Mouse (Mus musculus) CH12.LX (cell line): ENCODE measurements around the gene B4gat1. TPM values are rescaled to one million over a fixed set of nuclear protein-coding genes. Genes with fewer than 3 reads are reported as not detected.

Experiments used
- DNase-seq: peaks from one replicate; pipeline ENCODE4 v3.0.0-alpha.2; 2013; ENCODE audit errors: extremely low read depth
- H3K27ac ChIP-seq: 2 replicates; pipeline ENCODE4 v1.5.1; 2012; ENCODE audit warnings: low read depth, mild to moderate bottlenecking, control low read depth, moderate library complexity; ENCODE audit not compliant: insufficient read depth
- H3K27me3 ChIP-seq: replicated peaks from 2 replicates; pipeline ENCODE3; 2012; ENCODE audit warnings: inconsistent platforms
- H3K36me3 ChIP-seq, 2 experiments: replicated peaks in 1 of 2; 2 replicates each; pipeline versions ENCODE3 to v1.6.1; 2012; ENCODE audit warnings: inconsistent platforms in 1 of 2, low read length in 1 of 2, mild to moderate bottlenecking in 1 of 2, mixed read lengths in 1 of 2, moderate library complexity in 1 of 2; ENCODE audit not compliant: control insufficient read depth in 1 of 2, insufficient read depth in 1 of 2
- H3K4me1 ChIP-seq, 2 experiments: 2 replicates each; pipeline ENCODE4 v1.6.1; 2012; ENCODE audit warnings: inconsistent platforms in 1 of 2, moderate library complexity in 1 of 2; ENCODE audit not compliant: insufficient read depth in 2 of 2, control insufficient read depth in 1 of 2
- H3K4me2 ChIP-seq: 2 replicates; pipeline ENCODE4 v1.6.1; 2012; ENCODE audit warnings: low read depth, mild to moderate bottlenecking, control low read depth; ENCODE audit not compliant: poor library complexity, insufficient read depth, severe bottlenecking
- H3K4me3 ChIP-seq, 3 experiments: fragments of 150-350 bp in 1 of 3; sonication (generic) in 1 of 3; replicated peaks in 1 of 3; 2 replicates each; pipeline versions ENCODE3 to v1.5.1; 2011 to 2012; ENCODE audit warnings: low read depth in 2 of 3, low read length in 2 of 3, mild to moderate bottlenecking in 2 of 3, moderate library complexity in 2 of 3, control low read depth in 1 of 3, improper control_type of control experiment in 1 of 3, inconsistent platforms in 1 of 3, mixed read lengths in 1 of 3; ENCODE audit not compliant: poor library complexity in 1 of 3
- H3K79me2 ChIP-seq: replicated peaks from 2 replicates; pipeline ENCODE4 v1.6.1; 2012; ENCODE audit warnings: mild to moderate bottlenecking, moderate library complexity; ENCODE audit not compliant: control insufficient read depth, poor library complexity, insufficient read depth, severe bottlenecking; ENCODE audit errors: extremely low read depth
- H3K9ac ChIP-seq: 2 replicates; pipeline ENCODE4 v1.6.1; 2012; ENCODE audit warnings: low read depth, mild to moderate bottlenecking, control low read depth, moderate library complexity; ENCODE audit not compliant: insufficient read depth
- H3K9me3 ChIP-seq: replicated peaks from 2 replicates; pipeline ENCODE3; 2012; ENCODE audit warnings: low read length, inconsistent platforms, mixed read lengths
- BHLHE40 ChIP-seq: IDR thresholded peaks from 2 replicates; pipeline ENCODE4 v1.6.1; 2011; ENCODE audit warnings: mild to moderate bottlenecking, low read depth, low read length, improper control_type of control experiment
- CHD2 ChIP-seq: IDR thresholded peaks from 2 replicates; pipeline ENCODE4 v1.6.1; 2011; ENCODE audit warnings: low read length, improper control_type of control experiment
- CTCF ChIP-seq, 2 experiments: IDR thresholded peaks in 1 of 2; conservative IDR thresholded peaks in 1 of 2; 2 replicates each; pipeline ENCODE4 v1.5.1; 2011 to 2012; ENCODE audit warnings: low read depth in 2 of 2, low read length in 2 of 2, improper control_type of control experiment in 1 of 2, inconsistent platforms in 1 of 2, mild to moderate bottlenecking in 1 of 2, moderate library complexity in 1 of 2
- E2F4 ChIP-seq: IDR thresholded peaks from 2 replicates; pipeline ENCODE4 v1.6.1; 2011; ENCODE audit warnings: low read depth, low read length, improper control_type of control experiment; ENCODE audit not compliant: insufficient replicate concordance
- ELF1 ChIP-seq: IDR thresholded peaks from 2 replicates; pipeline ENCODE4 v1.6.1; 2014; ENCODE audit warnings: low read depth, mild to moderate bottlenecking, inconsistent platforms, low read length, improper control_type of control experiment
- EP300 ChIP-seq: IDR thresholded peaks from 2 replicates; pipeline ENCODE4 v1.6.1; 2011; ENCODE audit warnings: low read length, improper control_type of control experiment
- ETS1 ChIP-seq: conservative IDR thresholded peaks from 2 replicates; pipeline ENCODE4 v1.6.1; 2012; ENCODE audit warnings: low read depth, mild to moderate bottlenecking, inconsistent platforms, low read length, improper control_type of control experiment, moderate library complexity
- MAFK ChIP-seq: IDR thresholded peaks from 2 replicates; pipeline ENCODE4 v1.6.1; 2011; ENCODE audit warnings: low read length, improper control_type of control experiment; ENCODE audit not compliant: insufficient replicate concordance
- MEF2A ChIP-seq: IDR thresholded peaks from 2 replicates; pipeline ENCODE4 v1.6.1; 2014; ENCODE audit warnings: low read depth, mild to moderate bottlenecking, inconsistent platforms, low read length, improper control_type of control experiment, borderline replicate concordance
- MXI1 ChIP-seq: IDR thresholded peaks from 2 replicates; pipeline ENCODE4 v1.6.1; 2011; ENCODE audit warnings: mild to moderate bottlenecking, low read depth, low read length, improper control_type of control experiment
- NRF1 ChIP-seq: IDR thresholded peaks from 2 replicates; pipeline ENCODE4 v1.6.1; 2014; ENCODE audit warnings: low read depth, mild to moderate bottlenecking, inconsistent platforms, low read length, improper control_type of control experiment, moderate library complexity
- PAX5 ChIP-seq: IDR thresholded peaks from 2 replicates; pipeline ENCODE4 v1.6.1; 2012; ENCODE audit warnings: low read length, inconsistent platforms, mixed read lengths
- POLR2A ChIP-seq: IDR thresholded peaks from 2 replicates; pipeline ENCODE4 v1.6.1; 2011; ENCODE audit warnings: low read depth, mild to moderate bottlenecking, improper control_type of control experiment, low read length
- POLR2AphosphoS2 ChIP-seq: IDR thresholded peaks from 2 replicates; pipeline ENCODE4 v1.6.1; 2011; ENCODE audit warnings: low read depth, low read length, improper control_type of control experiment
- RCOR1 ChIP-seq: conservative IDR thresholded peaks from 2 replicates; pipeline ENCODE4 v1.6.1; 2012; ENCODE audit warnings: low read depth, mild to moderate bottlenecking, inconsistent platforms, low read length, improper control_type of control experiment
- TBP ChIP-seq: conservative IDR thresholded peaks from 2 replicates; pipeline ENCODE4 v1.6.1; 2011; ENCODE audit warnings: low read depth, low read length, improper control_type of control experiment
- TCF12 ChIP-seq: IDR thresholded peaks from 2 replicates; pipeline ENCODE4 v1.6.1; 2014; ENCODE audit warnings: low read depth, mild to moderate bottlenecking, inconsistent platforms, low read length, improper control_type of control experiment
- USF2 ChIP-seq: conservative IDR thresholded peaks from 2 replicates; pipeline ENCODE4 v1.6.1; 2011; ENCODE audit warnings: low read depth, low read length, improper control_type of control experiment
- ZKSCAN1 ChIP-seq: IDR thresholded peaks from 2 replicates; pipeline ENCODE4 v1.6.1; 2012; ENCODE audit warnings: low read depth, inconsistent platforms, low read length, improper control_type of control experiment, borderline replicate concordance
- dilution Hi-C: fragments of 300-500 bp; cut with MboI; formaldehyde crosslinking; loops from 2 replicates; pipeline ENCODE4 v1.14.3; 2020; ENCODE audit warnings: low sequenced_read_pairs; ENCODE audit not compliant: extremely low pct_unique_long_range_greater_than_20kb, extremely low pct_ligation_motif_present
- in situ Hi-C: fragments of 300-500 bp; cut with MboI; formaldehyde crosslinking; loops from 3 replicates; pipeline ENCODE4 v1.14.3; 2019; ENCODE audit warnings: low sequenced_read_pairs, low pct_ligation_motif_present, low pct_unique_long_range_greater_than_20kb, mixed read lengths
- polyA plus RNA-seq: library from polyadenylated mRNA; unstranded; fragments of >175 nt; gene quantifications from 2 replicates; pipeline ENCODE4 v1.2.1, GENCODE M21; 2012; ENCODE audit warnings: low read depth; ENCODE audit not compliant: insufficient read length
- total RNA-seq, 2 experiments: library from RNA; depleted of rRNA; stranded (reverse); fragments of 300-350 nt in 1 of 2; fragments of >200 nt in 1 of 2; gene quantifications; 2 replicates each; pipeline ENCODE4 v1.2.3; 2012 to 2014

The B4gat1 gene
- total and polyA plus RNA-seq, 3 experiments, result 5.2 to 12.1 (median 6.9) TPM

GRCm38 (mm10) chr19:4990716-4991115 lies 47.9 kb upstream of the B4gat1 start:
- Histone ChIP-seq H3K79me2 (no peaks in the 10 kb centered on the region), H3K36me3 (no peaks in the 10 kb centered on the region), H3K4me3 (no peak overlapping the region), H3K9me3 (peaks cover 5% of the 10 kb centered on the region), H3K27me3 (peaks cover 70% of the 10 kb centered on the region), H3K4me1 (peaks cover 6 to 8% of the 10 kb centered on the region in 2 experiments), H3K27ac (no peak overlapping the region), H3K9ac (no peak overlapping the region), H3K4me2 (no peak overlapping the region)
- TF ChIP-seq MEF2A, result no peak
- TF ChIP-seq POLR2AphosphoS2, result no peak
- TF ChIP-seq NRF1, result no peak
- TF ChIP-seq PAX5, result no peak
- TF ChIP-seq CTCF (conservative IDR thresholded peaks at IDR 0.05 in 1 of 2, IDR thresholded peaks at IDR 0.05 in 1 of 2; ENCODE audit: low read depth in 2 of 2, low read length in 2 of 2), result no peak
- TF ChIP-seq MXI1, result no peak
- no peak for TF ChIP-seq ETS1
- no peak for TF ChIP-seq TCF12
- TF ChIP-seq TBP, result no peak
- TF ChIP-seq E2F4, result no peak
- no peak for TF ChIP-seq USF2
- TF ChIP-seq BHLHE40, result no peak
- no peak for TF ChIP-seq POLR2A
- TF ChIP-seq MAFK, result no peak
- TF ChIP-seq EP300, result no peak
- TF ChIP-seq RCOR1, result no peak
- no peak for TF ChIP-seq ZKSCAN1
- no peak for TF ChIP-seq ELF1
- no peak for TF ChIP-seq CHD2
- no peak for DNase-seq
- in situ Hi-C loops (loop anchor here (25.0 kb wide), 2 partner anchors 353 to 503 kb away; partner anchors contain the start of genes 2010003K11Rik, Rce1 and Syt12), dilution Hi-C loops (no loop called here)

GRCm38 (mm10) chr19:4992371-4992770 lies 46.3 kb upstream of the B4gat1 start:
- dilution Hi-C loops (no loop called here), in situ Hi-C loops (loop anchor here (25.0 kb wide), 2 partner anchors 355 to 505 kb away; partner anchors contain the start of genes 2010003K11Rik, Rce1 and Syt12)
- Histone ChIP-seq H3K4me3 (no peak overlapping the region), H3K4me1 (peaks cover 6 to 8% of the 10 kb centered on the region in 2 experiments), H3K9ac (no peak overlapping the region), H3K36me3 (no peaks in the 10 kb centered on the region), H3K9me3 (peaks cover 5% of the 10 kb centered on the region), H3K27me3 (peaks cover 70% of the 10 kb centered on the region), H3K4me2 (no peak overlapping the region), H3K79me2 (no peaks in the 10 kb centered on the region), H3K27ac (no peak overlapping the region)
- TF ChIP-seq ELF1 (no peak), MXI1 (0 out of 2 replicates have a peak, but pooled peaks have one; percentile 38)
- no peak for DNase-seq
